11 mouse cellular contexts compared by ENCODE assay signal in genomic region chr1:164453739-164454138, GRCm38 (mm10). TPM values are rescaled to one million over a fixed set of nuclear protein-coding genes. Genes with fewer than 3 reads are reported as not detected.
DNase-seq lines count a peak whose midpoint lies in the region; ATAC-seq lines count a peak whose summit lies in the region.
"Had no signal": no experiment of that assay in that cellular context is flagged by ENCODE, and none has a peak within 500 bp of the region (broad histone marks: within the 10 kb centered on the region; RNA-seq: fewer than 3 reads in every experiment).

No protein-coding gene starts in this region.

- H3K4me2 ChIP-seq in heart, embryonic 12.5 days: peak overlapping the region; percentile 74
- peak overlapping the region; percentile 72 for H3K4me2 ChIP-seq in neural tube, embryonic 13.5 days
- H3K4me2 ChIP-seq in midbrain, embryonic 15.5 days: peak overlapping the region; percentile 64
- H3K4me2 ChIP-seq in forebrain, embryonic 16.5 days (ENCODE audit: low read length): no peak overlapping the region; the same call in 1 of the 2 replicates

- H3K9me3 ChIP-seq in heart, embryonic 12.5 days (replicated peaks): no peaks in the 10 kb centered on the region
- H3K9me3 ChIP-seq in neural tube, embryonic 13.5 days: no peaks in the 10 kb centered on the region
- H3K9me3 ChIP-seq in midbrain, embryonic 15.5 days: no peaks in the 10 kb centered on the region
- no peaks in the 10 kb centered on the region for H3K9me3 ChIP-seq in forebrain, embryonic 16.5 days (ENCODE audit: control insufficient read depth, low read length)

- 67% methylated on average over 5 of the region's 5 CpGs for WGBS in heart, embryonic 12.5 days
- WGBS in neural tube, embryonic 13.5 days: 85% methylated on average over 5 of the region's 5 CpGs
- 91% methylated on average over 5 of the region's 5 CpGs for WGBS in midbrain, embryonic 15.5 days
- 94% methylated on average over 5 of the region's 5 CpGs for WGBS in forebrain, embryonic 16.5 days

- H3K36me3 ChIP-seq in heart, embryonic 12.5 days: peaks cover 43% of the 10 kb centered on the region
- peaks cover 39% of the 10 kb centered on the region for H3K36me3 ChIP-seq in neural tube, embryonic 13.5 days
- H3K36me3 ChIP-seq in midbrain, embryonic 15.5 days (replicated peaks): peaks cover 32% of the 10 kb centered on the region
- peaks cover 11% of the 10 kb centered on the region for H3K36me3 ChIP-seq in forebrain, embryonic 16.5 days (ENCODE audit: control insufficient read depth, insufficient read depth)

- H3K27me3 ChIP-seq in heart, embryonic 12.5 days (replicated peaks): no peaks in the 10 kb centered on the region; the same call in 1 of the 2 replicates
- H3K27me3 ChIP-seq in neural tube, embryonic 13.5 days: no peaks in the 10 kb centered on the region
- H3K27me3 ChIP-seq in midbrain, embryonic 15.5 days (replicated peaks): no peaks in the 10 kb centered on the region
- H3K27me3 ChIP-seq in forebrain, embryonic 16.5 days (replicated peaks; ENCODE audit: control insufficient read depth, insufficient read depth, low read length): no peaks in the 10 kb centered on the region

- peak overlapping the region; percentile 49 for H3K4me3 ChIP-seq in heart, embryonic 12.5 days
- peak overlapping the region; percentile 79 for H3K4me3 ChIP-seq in neural tube, embryonic 13.5 days
- H3K4me3 ChIP-seq in midbrain, embryonic 15.5 days: no peak overlapping the region
- H3K4me3 ChIP-seq in forebrain, embryonic 16.5 days (replicated peaks; ENCODE audit: low read length): no peak overlapping the region

- H3K27ac ChIP-seq in heart, embryonic 12.5 days (ENCODE audit: poor library complexity, severe bottlenecking): 0 out of 2 replicates have a peak overlapping the region, but pooled peaks have one; percentile 72
- H3K27ac ChIP-seq in neural tube, embryonic 13.5 days (replicated peaks): no peak overlapping the region
- H3K27ac ChIP-seq in midbrain, embryonic 15.5 days: no peak overlapping the region
- no peak overlapping the region for H3K27ac ChIP-seq in forebrain, embryonic 16.5 days (ENCODE audit: low read length)

- H3K9ac ChIP-seq in heart, embryonic 12.5 days: peak overlapping the region; percentile 66
- no peak overlapping the region for H3K9ac ChIP-seq in neural tube, embryonic 13.5 days
- H3K9ac ChIP-seq in midbrain, embryonic 15.5 days: no peak overlapping the region
- H3K9ac ChIP-seq in forebrain, embryonic 16.5 days (replicated peaks; ENCODE audit: low read depth, low read length): no peak overlapping the region

- no peak for DNase-seq in heart, postnatal 25 days (ENCODE audit: low spot score)
- no peak for DNase-seq in neural tube, embryonic 10.5 days (ENCODE audit: extremely low spot score, low spot score)
- peak; percentile 81 for DNase-seq in thymus, postnatal 25 days
- DNase-seq in urinary bladder, adult 18-20 months (ENCODE audit: low spot score in 2 of 2): no peak
- DNase-seq: adrenal gland, postnatal 36 days; kidney, postnatal 36 days; liver had no signal

- no peak for ATAC-seq in heart, embryonic 12.5 days (ENCODE audit: insufficient number of reproducible peaks, low FRiP score)
- ATAC-seq in neural tube, embryonic 13.5 days (ENCODE audit: low read depth): no peak
- ATAC-seq in midbrain, embryonic 15.5 days (replicated peaks): no peak
- ATAC-seq in forebrain, embryonic 16.5 days: no peak

- peaks cover 58% of the 10 kb centered on the region for H3K4me1 ChIP-seq in heart, embryonic 12.5 days (replicated peaks)
- peaks cover 38% of the 10 kb centered on the region for H3K4me1 ChIP-seq in neural tube, embryonic 13.5 days (replicated peaks)
- peaks cover 22% of the 10 kb centered on the region for H3K4me1 ChIP-seq in midbrain, embryonic 15.5 days
- peaks cover 33% of the 10 kb centered on the region for H3K4me1 ChIP-seq in forebrain, embryonic 16.5 days (replicated peaks; ENCODE audit: control insufficient read depth, insufficient read depth, low read length)

- intact Hi-C loops in heart, postnatal 25 days (cut with DNase I): no loop called here

RNA-seq across cellular contexts. Expression of gene Atp1b1, which starts 4.4 kb away (rescaled TPM):
- 413 and 416 TPM in 2 replicates for polyA plus RNA-seq in heart, embryonic 12.5 days (2016; fragmentation: Nextera tagmentation; extraction: Ambion mirVana)
- total RNA-seq in heart, postnatal 25 days (2021): 100 to 1,000 TPM; 416 to 492 TPM
- 164 and 166 TPM in 2 replicates for polyA plus RNA-seq in neural tube, embryonic 13.5 days (2015; fragmentation: Nextera tagmentation; extraction: Ambion mirVana)
- polyA plus RNA-seq in midbrain, embryonic 15.5 days (2015; fragmentation: Nextera tagmentation; extraction: Ambion mirVana): 210 and 216 TPM in 2 replicates
- polyA plus RNA-seq in forebrain, embryonic 16.5 days (2015; fragmentation: Nextera tagmentation; extraction: Ambion mirVana): 110 and 132 TPM in 2 replicates

Comparison
In these comparisons a context has a peak if more than half of its experiments do, and no peak if none do; other contexts are left out.
1. H3K4me3 ChIP-seq: peak in heart, embryonic 12.5 days (single experiment) and neural tube, embryonic 13.5 days (single experiment); none in midbrain, embryonic 15.5 days (single experiment) and forebrain, embryonic 16.5 days (single experiment).